ENCODE assay signal across 15 mouse cellular contexts in the genomic region with DNA sequence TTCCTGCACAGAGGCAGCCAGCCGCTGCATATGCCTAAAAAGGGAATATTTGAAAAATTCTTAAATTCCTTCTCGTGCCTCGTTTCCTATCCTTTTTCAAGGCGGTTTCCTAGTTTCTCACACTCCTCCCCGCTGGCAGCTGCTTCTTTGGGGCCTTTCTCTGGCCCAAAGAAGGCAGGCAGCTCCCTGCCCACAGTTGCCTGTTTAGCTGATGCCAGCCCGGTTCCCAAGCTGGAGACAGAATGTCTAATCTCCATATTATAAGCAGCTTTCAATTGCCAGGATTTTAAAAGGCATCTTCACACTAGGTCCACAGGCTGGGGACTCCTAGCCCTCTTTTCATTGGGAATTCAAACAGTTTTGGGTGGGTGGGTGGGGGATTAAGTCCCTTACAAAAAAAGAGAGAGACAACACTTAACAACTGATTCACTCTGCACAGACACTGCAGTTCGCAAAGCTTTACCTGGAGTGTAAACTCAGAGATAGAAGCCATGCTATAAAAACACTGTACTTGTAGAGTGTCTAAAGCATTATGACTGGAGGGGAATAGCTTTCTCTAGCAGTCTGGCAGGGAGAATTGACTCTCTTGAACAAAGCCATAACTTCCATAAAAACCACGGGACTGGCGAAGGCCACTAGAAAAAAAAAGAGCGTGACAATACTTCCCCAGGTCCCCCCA.
DNase-seq lines count a peak whose midpoint lies in the region; ATAC-seq and TF ChIP-seq lines count a peak whose summit lies in the region.
"Had no signal": no experiment of that assay in that cellular context is flagged by ENCODE, and none has a peak within 500 bp of the region (broad histone marks: within the 10 kb centered on the region; RNA-seq: fewer than 3 reads in every experiment).

No protein-coding gene starts in this region.

- H3K9ac ChIP-seq in hindbrain, postnatal 0 days (replicated peaks; ENCODE audit: low read length): no peak overlapping the region
- no peak overlapping the region for H3K9ac ChIP-seq in hindbrain, embryonic 12.5 days
- 0 out of 2 replicates have a peak overlapping the region, but pooled peaks have one; percentile 21 for H3K9ac ChIP-seq in embryonic facial prominence, embryonic 13.5 days
- H3K9ac ChIP-seq: intestine, embryonic 15.5 days; liver, postnatal 0 days had no signal

- no peak overlapping the region for H3K4me2 ChIP-seq in hindbrain, postnatal 0 days (ENCODE audit: low read depth, low read length)
- no peak overlapping the region for H3K4me2 ChIP-seq in hindbrain, embryonic 12.5 days (replicated peaks)
- H3K4me2 ChIP-seq in embryonic facial prominence, embryonic 13.5 days: peak overlapping the region; percentile 26
- H3K4me2 ChIP-seq: intestine, embryonic 15.5 days had no signal

- 0 out of 2 replicates have a peak, but pooled peaks have one; percentile 32 for ATAC-seq in hindbrain, postnatal 0 days
- no peak for ATAC-seq in hindbrain, embryonic 12.5 days (ENCODE audit: low FRiP score)
- ATAC-seq in embryonic facial prominence, embryonic 13.5 days (ENCODE audit: insufficient number of reproducible peaks, insufficient read depth, low FRiP score, low TSS enrichment, low read depth): no peak
- ATAC-seq: intestine, embryonic 15.5 days; liver, postnatal 0 days; Patski had no signal

- no peak for TF ChIP-seq CTCF in hindbrain, postnatal 0 days (IDR thresholded peaks at IDR 0.05; ENCODE audit: low read depth)

- H3K36me3 ChIP-seq in hindbrain, postnatal 0 days (ENCODE audit: insufficient read depth, low read length): no peaks in the 10 kb centered on the region
- no peaks in the 10 kb centered on the region for H3K36me3 ChIP-seq in hindbrain, embryonic 12.5 days
- H3K36me3 ChIP-seq in embryonic facial prominence, embryonic 13.5 days: no peaks in the 10 kb centered on the region
- H3K36me3 ChIP-seq: intestine, embryonic 15.5 days had no signal

- no peak overlapping the region for H3K4me3 ChIP-seq in hindbrain, postnatal 0 days (ENCODE audit: low read length)
- no peak overlapping the region for H3K4me3 ChIP-seq in hindbrain, embryonic 12.5 days
- H3K4me3 ChIP-seq in embryonic facial prominence, embryonic 13.5 days: no peak overlapping the region
- H3K4me3 ChIP-seq: heart, adult 2 months; intestine, embryonic 15.5 days had no signal

- H3K4me1 ChIP-seq in hindbrain, postnatal 0 days (ENCODE audit: insufficient read depth, low read length): no peaks in the 10 kb centered on the region
- peaks cover 9% of the 10 kb centered on the region for H3K4me1 ChIP-seq in hindbrain, embryonic 12.5 days
- H3K4me1 ChIP-seq in embryonic facial prominence, embryonic 13.5 days: peaks cover 40% of the 10 kb centered on the region

- intact Hi-C loops in left cerebral cortex, postnatal 14 days (cut with DNase I): loop anchor here (10.0 kb wide), 1 partner anchor 257 kb away; no protein-coding TSS in a partner anchor

- peak; percentile 49 for DNase-seq in hindbrain, postnatal 0 days (ENCODE audit: low spot score)
- peak; percentile 39 to 52 for DNase-seq in left cerebral cortex, postnatal 14 days (ENCODE audit: low spot score in 2 of 2)
- DNase-seq in right cerebral cortex, adult 18-20 months: peak; percentile 31
- DNase-seq in cerebellum, postnatal 10 days: no peak
- DNase-seq in cerebellum, postnatal 36 days: no peak
- no peak for DNase-seq in MN1 (ENCODE audit: low spot score)
- DNase-seq: adrenal gland, adult 8-10 months; cerebellum, adult 18-20 months; heart, adult 2 months; liver, postnatal 0 days; spleen, adult 18-20 months had no signal

- H3K9me3 ChIP-seq in hindbrain, postnatal 0 days (ENCODE audit: low read length): no peaks in the 10 kb centered on the region
- H3K9me3 ChIP-seq in hindbrain, embryonic 12.5 days (replicated peaks): no peaks in the 10 kb centered on the region
- H3K9me3 ChIP-seq in embryonic facial prominence, embryonic 13.5 days: no peaks in the 10 kb centered on the region
- H3K9me3 ChIP-seq: intestine, embryonic 15.5 days had no signal

- H3K27ac ChIP-seq in hindbrain, postnatal 0 days: peak overlapping the region; percentile 56; the same call in 1 of the 2 replicates
- H3K27ac ChIP-seq in hindbrain, embryonic 12.5 days: no peak overlapping the region
- peak overlapping the region; percentile 78 for H3K27ac ChIP-seq in embryonic facial prominence, embryonic 13.5 days
- H3K27ac ChIP-seq: heart, adult 2 months; intestine, embryonic 15.5 days had no signal

- no peaks in the 10 kb centered on the region for H3K27me3 ChIP-seq in hindbrain, postnatal 0 days (ENCODE audit: insufficient read depth, low read length)
- H3K27me3 ChIP-seq in hindbrain, embryonic 12.5 days: no peaks in the 10 kb centered on the region
- H3K27me3 ChIP-seq in embryonic facial prominence, embryonic 13.5 days: no peaks in the 10 kb centered on the region
- H3K27me3 ChIP-seq: intestine, embryonic 15.5 days; Patski had no signal

- 43% methylated on average over 10 of the region's 10 CpGs for WGBS in hindbrain, postnatal 0 days
- WGBS in hindbrain, embryonic 12.5 days: 64% methylated on average over 10 of the region's 10 CpGs
- 30% methylated on average over 10 of the region's 10 CpGs for whole genome bisulfite sequencing in embryonic facial prominence, embryonic 13.5 days

Comparison
In these comparisons a context has a peak if more than half of its experiments do, and no peak if none do; other contexts are left out.
1. DNase-seq: peak in hindbrain, postnatal 0 days (single experiment), left cerebral cortex, postnatal 14 days (2 of 2) and right cerebral cortex, adult 18-20 months (single experiment); none in cerebellum, postnatal 10 days (0 of 2), cerebellum, postnatal 36 days (0 of 2) and MN1 (single experiment).